Comparison of ENCODE assay signal across 14 mouse cellular contexts in the genomic region with DNA sequence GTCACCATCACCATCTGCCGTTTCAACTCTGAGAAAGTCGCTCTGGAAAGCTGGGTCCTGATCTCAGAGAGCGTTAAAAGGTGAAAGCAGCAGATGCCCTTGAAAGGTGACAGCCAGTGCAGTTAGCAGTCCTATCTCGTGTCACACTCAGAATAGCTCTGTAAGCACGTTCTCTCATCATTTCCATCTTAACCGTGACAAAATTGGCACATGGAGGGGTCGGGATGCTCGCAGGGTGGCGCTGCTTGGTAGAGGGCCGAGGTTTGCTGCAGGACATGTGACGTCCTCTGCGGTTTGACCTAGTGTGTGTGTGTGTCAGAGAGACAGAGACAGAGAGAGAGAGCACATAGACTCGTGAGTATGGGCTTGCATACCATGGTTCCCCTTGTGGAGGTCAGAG.
DNase-seq lines count a peak whose midpoint lies in the region; ATAC-seq lines count a peak whose summit lies in the region.
"Had no signal": no experiment of that assay in that cellular context is flagged by ENCODE, and none has a peak within 500 bp of the region (broad histone marks: within the 10 kb centered on the region; RNA-seq: fewer than 3 reads in every experiment).

No protein-coding gene starts in this region.

- no peak overlapping the region for H3K27ac ChIP-seq in limb, embryonic 15.5 days
- no peak overlapping the region for H3K27ac ChIP-seq in limb, embryonic 10.5 days
- H3K27ac ChIP-seq: embryonic facial prominence, embryonic 15.5 days; layer of hippocampus, adult 2 months had no signal

- peaks cover 45% of the 10 kb centered on the region for H3K4me1 ChIP-seq in limb, embryonic 15.5 days
- H3K4me1 ChIP-seq in limb, embryonic 10.5 days, result peaks cover 39% of the 10 kb centered on the region

- no peak overlapping the region for H3K9ac ChIP-seq in limb, embryonic 15.5 days
- H3K9ac ChIP-seq: embryonic facial prominence, embryonic 15.5 days; forebrain, postnatal 0 days had no signal

- no peak for ATAC-seq in CD4-positive, CD25-positive, alpha-beta regulatory T cell, adult 4 months
- ATAC-seq in limb, embryonic 15.5 days (ENCODE audit: insufficient number of reproducible peaks, low FRiP score, low TSS enrichment, low read depth), result 0 out of 2 replicates have a peak, but pooled peaks have one; percentile 13
- ATAC-seq: activated CD4-positive, CD25-positive, alpha-beta regulatory T cell, adult 4 months; forebrain, postnatal 0 days had no signal

- intact Hi-C loops in left cerebral cortex, postnatal 36 days (cut with DNase I), result no loop called here

- H3K36me3 ChIP-seq in limb, embryonic 15.5 days, result no peaks in the 10 kb centered on the region
- H3K36me3 ChIP-seq in limb, embryonic 10.5 days, result no peaks in the 10 kb centered on the region
- H3K36me3 ChIP-seq: embryonic facial prominence, embryonic 15.5 days had no signal

- DNase-seq in CD4-positive, CD25-positive, alpha-beta regulatory T cell, adult 2 months (ENCODE audit: low read depth, low spot score), result peak; percentile 8
- DNase-seq in limb, embryonic 10.5 days (ENCODE audit: low spot score), result no peak
- DNase-seq in heart, postnatal 4 days, result peak; percentile 48
- peak; percentile 59 for DNase-seq in thymus, postnatal 14 days
- DNase-seq in left cerebral cortex, postnatal 36 days (ENCODE audit: low spot score in 2 of 2), result no peak
- DNase-seq in c-Kit-positive CD71-positive TER-119-positive erythroid progenitor cells, embryonic 14.5 days (ENCODE audit: low spot score), result no peak
- DNase-seq: cerebellum, postnatal 36 days; forebrain, postnatal 0 days; kidney, adult 18-20 months had no signal

- H3K27me3 ChIP-seq in limb, embryonic 15.5 days, result no peaks in the 10 kb centered on the region
- peaks cover 8% of the 10 kb centered on the region; the same call in 1 of the 2 replicates for H3K27me3 ChIP-seq in limb, embryonic 10.5 days (ENCODE audit: low read depth, poor library complexity, severe bottlenecking)
- H3K27me3 ChIP-seq: embryonic facial prominence, embryonic 15.5 days had no signal

- no peak overlapping the region for H3K4me3 ChIP-seq in limb, embryonic 15.5 days
- H3K4me3 ChIP-seq in limb, embryonic 10.5 days, result no peak overlapping the region
- H3K4me3 ChIP-seq: embryonic facial prominence, embryonic 15.5 days; layer of hippocampus, adult 2 months had no signal

- no peaks in the 10 kb centered on the region for H3K9me3 ChIP-seq in limb, embryonic 15.5 days
- no peaks in the 10 kb centered on the region for H3K9me3 ChIP-seq in limb, embryonic 10.5 days (replicated peaks)
- H3K9me3 ChIP-seq: embryonic facial prominence, embryonic 15.5 days had no signal

- no peak overlapping the region for H3K4me2 ChIP-seq in limb, embryonic 15.5 days
- H3K4me2 ChIP-seq: embryonic facial prominence, embryonic 15.5 days had no signal

- whole genome bisulfite sequencing in limb, embryonic 15.5 days, result 75% methylated on average over 13 of the region's 13 CpGs
- WGBS in limb, embryonic 10.5 days, result 72% methylated on average over 13 of the region's 13 CpGs

Comparison
In these comparisons a context has a peak if more than half of its experiments do, and no peak if none do; other contexts are left out.
1. DNase-seq: peak in CD4-positive, CD25-positive, alpha-beta regulatory T cell, adult 2 months (single experiment), heart, postnatal 4 days (single experiment) and thymus, postnatal 14 days (single experiment); none in limb, embryonic 10.5 days (single experiment), left cerebral cortex, postnatal 36 days (0 of 2) and c-Kit-positive CD71-positive TER-119-positive erythroid progenitor cells, embryonic 14.5 days (single experiment).